Mouse (Mus musculus): ENCODE measurements around the gene Gm26992.
A peak's percentile ranks its signal among the peaks of the same experiment; 100 is the strongest.

The Gm26992 gene

GRCm38 (mm10) chrX:103490853-103491252 is 69.0 kb downstream of the Gm26992 start:
- no peak for DNase-seq

DNA sequence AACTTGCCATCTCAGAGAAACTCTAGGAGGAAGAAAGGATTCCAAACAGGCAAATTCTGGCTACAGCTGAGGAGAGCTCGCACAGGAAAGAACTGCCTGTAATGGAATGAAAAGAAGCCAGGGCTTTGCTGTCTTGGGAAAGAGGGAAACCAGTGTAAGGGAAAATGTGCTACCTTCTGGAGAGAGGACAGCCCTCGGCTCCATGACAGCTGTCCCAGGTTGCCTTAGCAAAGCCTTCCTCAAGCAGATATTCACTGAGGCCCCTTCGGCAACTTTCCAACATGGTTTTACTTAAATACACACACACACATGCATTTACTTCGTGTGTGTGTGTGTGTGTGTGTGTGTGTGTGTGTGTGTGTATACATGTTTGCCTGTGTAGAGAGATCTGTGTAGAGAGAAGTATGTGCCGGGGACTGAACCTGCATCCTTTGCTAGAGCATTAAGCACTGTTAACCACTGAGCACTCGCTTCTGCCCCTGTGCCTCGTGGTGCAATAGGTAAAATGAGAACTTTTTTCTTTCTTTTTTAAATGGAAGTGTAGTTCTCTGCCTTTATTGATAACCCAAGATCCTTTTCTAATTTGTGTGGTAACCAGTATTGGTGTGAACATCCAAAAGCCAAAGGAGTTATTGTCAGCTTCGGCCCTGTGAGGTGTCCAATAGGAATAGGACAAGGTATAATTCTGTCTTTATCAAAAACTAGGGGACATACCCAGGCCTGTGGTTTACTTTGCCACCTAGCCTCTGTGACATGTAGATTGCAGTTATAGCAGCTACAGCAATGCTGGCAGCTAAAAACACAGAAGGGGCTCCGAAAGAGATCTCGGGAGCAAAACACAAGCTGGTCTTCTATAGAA is 70.8 kb downstream of the Gm26992 start:
- peak; percentile 15 for DNase-seq

- peak; percentile 78 for DNase-seq
These were observed 71.8 kb downstream of the Gm26992 start for GRCm38 (mm10) chrX:103493351-103494173.

DNA sequence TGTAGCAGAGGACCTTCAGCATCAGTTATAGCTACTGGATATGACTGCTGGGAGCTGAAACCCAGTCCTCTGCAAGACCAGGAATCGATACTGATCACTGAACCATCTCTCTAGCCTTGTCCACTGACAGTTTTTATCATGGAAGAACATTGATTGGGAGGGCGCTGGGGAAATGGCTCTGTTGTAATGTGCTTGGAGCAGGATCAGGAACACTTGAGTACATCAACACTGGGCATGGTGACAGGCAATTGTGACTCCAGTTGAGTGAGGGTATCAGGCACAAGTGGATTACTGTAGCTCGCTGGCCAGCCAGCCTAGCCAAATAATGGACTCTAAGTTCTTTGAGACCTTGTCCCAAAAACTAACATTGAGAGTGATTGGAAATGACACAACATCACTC is 77.6 kb downstream of the Gm26992 start:
- DNase-seq, result no peak

DNA sequence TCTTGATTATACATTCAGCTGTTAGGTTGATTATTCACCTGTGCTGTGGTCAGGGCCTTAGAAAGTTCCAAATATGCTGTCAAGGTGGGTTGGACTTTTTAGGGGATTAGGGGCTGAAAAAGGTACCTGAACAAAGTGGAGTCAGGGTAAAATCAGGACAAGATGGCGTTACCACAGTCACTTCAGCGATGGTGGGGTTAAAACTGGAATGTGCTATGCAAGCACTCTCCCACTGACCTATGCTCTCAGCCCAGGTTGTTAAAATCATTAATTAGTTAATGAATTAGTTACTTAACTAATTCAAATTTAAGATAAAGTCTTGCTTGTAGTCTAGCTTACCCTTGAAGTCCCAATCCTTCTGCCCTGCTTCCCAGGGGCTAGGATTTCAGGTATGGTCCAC is 78.3 kb downstream of the Gm26992 start:
- no peak for DNase-seq

GRCm38 (mm10) chrX:103508218-103508617 is 86.4 kb downstream of the Gm26992 start:
- DNase-seq, result no peak

DNA sequence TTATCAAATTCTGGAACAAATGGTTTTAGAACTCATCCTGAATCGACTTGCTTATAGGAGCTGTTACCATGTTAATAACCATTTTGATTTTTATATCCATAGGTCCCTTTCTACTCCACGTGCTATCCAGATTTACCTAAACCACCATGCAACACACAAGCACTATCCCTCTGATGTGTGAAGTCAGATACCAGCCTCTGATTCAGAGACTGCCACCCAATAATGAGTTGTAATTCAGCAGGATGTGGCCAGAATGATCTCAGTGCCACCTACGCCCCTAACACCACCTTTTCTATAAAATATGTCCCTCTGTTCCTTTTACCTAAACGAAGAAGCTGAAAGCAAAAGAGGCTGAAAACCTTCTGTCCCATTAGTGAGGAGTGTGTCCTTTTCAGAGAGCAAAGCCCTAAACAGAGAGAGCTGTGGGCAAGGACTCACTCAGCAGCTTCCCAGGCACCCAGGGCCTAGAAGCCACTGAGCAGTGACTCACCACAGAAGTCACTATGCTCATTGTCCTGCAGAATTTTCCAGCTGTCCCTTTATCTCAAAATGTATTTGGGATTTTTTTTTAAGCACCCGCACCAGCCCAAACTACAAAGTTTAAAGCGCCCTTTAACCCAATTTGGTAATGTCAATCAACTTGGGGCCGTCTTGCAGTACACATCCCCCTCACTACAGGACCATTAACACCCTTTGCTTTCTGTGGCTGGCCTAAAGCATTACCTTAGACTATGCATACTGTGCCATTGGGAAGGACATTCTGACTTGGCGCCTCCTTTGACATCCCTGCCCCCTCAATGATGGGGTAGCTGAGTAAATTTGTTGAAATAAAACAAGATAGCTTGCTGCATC is 87.6 kb downstream of the Gm26992 start:
- no peak for DNase-seq

DNA sequence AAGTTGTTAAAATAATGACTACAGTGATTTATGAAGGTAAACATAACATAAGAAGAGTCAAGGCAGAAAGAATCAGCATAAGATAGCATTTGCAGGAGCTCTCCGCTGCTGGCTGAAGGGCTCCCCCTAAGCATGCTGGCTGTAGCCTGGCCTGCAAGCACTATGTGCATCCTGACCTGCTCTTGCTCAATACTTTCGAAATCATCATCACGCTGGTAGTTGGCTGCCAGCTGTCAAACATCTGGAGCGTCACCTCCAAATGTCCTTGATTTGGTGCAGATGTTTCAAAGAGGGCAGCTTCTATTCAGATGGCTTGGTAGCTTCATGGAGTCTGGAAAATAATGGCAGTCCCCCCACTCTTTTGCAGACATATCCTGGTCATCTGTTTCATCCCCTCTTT is 93.0 kb downstream of the Gm26992 start:
- DNase-seq, result no peak

DNA sequence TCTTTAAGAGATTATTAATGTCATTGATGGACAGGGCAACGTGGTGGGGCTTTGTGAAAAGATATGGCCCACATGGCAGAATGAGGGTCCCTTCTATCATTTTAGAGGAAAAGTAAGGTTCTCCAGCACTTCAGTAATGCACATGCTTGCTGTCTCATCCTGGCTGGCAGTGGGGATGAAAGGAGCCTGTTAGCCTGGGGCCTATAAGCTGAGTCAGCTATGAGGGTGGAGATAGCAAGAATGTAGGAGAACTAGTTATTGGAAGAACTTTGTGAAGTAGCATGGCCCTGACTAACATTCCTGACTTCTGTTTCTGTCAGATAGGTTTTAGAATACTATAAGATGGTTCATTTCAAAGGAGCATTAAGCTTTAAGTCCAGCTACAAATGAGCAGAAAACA is 93.5 kb downstream of the Gm26992 start:
- DNase-seq, result no peak

GRCm38 (mm10) chrX:103518798-103519197 is 97.0 kb downstream of the Gm26992 start:
- DNase-seq, result no peak

GRCm38 (mm10) chrX:103519547-103519946 is 97.7 kb downstream of the Gm26992 start:
- no peak for DNase-seq

DNA sequence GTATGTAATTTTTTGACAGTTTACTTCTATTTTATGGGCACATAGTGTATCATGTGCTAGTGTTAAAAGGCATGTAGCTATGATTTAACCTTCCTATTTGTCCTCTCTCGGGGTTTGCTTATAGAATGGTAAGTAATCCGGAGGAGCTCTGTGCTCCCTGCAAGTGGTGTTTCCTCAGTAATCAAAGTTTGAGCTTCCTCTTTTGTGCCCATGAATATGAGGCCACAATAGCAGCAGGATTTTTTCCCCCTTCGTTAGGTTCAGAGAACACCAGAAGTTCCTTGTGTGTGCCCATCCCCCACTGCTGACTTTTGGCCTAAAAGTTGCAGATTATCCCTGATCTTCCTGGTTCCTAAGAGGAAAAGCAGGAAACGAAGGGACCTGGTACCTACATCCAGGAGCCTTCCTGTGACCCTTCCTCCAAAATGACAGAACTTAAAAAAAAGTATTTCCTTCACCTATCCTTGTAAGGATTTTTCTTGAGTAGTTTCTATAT is 99.5 kb downstream of the Gm26992 start:
- no peak for DNase-seq

DNA sequence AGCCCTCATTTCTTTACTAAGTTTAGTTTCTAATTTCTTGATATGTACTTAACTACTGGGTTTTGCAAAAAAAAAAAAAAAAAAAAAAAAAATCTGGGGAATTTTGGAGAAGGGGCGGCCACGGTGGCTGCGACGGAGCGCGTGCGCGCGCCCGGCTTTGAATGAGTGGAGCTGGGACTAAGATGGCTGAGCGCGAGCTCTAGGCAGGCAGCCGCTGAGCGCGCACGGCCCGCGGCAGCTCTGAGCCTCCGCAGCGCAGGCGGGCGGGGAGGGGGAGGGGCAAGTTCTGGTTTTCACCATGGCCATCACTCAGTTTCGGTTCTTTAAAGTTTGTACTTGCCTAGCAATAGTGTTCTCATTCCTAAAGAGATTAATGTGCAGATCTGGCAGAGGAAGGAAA is 107.4 kb downstream of the Gm26992 start:
- peak; percentile 69 for DNase-seq

Data from cerebellum, adult 9-11 months (tissue).